Mouse (Mus musculus): ENCODE data around the gene Mtor. TPM values are rescaled to one million over a fixed set of nuclear protein-coding genes. Genes with fewer than 3 reads are reported as not detected.
A peak's percentile ranks its signal among the peaks of the same experiment; 100 is the strongest.

Mtor gene
- polyA plus RNA-seq, 1 experiment from 2014 or later, result 16.5 TPM

DNA sequence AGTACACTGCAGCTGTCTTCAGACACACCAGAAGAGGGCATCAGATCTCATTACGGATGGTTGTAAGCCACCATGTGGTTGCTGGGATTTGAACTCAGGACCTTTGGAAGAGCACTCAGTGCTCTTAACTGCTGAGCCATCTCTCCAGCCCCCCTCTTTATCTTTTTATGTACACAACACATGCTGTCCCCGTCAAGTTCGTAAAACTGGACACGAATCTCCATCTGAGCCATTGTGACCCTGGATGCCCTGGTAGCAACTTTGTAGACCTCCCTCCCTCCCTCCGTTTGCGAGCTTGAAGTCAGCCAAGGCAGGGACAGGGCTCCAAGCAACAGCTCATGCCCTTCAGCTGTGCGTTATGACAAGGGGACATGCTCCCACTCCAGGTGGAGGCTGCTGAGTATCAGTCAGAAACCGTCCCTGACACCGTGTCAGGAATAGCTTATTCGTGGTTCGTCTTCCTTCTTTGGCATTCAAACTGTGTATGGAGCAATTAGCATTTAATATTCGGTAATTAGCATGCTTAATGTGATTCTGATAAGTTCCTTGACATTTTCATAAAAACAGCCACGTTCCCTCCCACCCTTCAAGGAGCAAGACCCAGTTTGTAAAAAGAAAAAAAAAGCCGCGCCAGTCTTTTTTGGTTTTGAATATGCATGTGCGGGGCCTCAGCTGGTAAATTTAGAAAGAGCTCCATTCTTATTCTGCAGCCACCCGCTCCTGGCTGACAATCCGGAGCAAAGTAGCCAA lies 142.2 kb downstream of the Mtor start:
- H3K36me3 ChIP-seq, result peaks cover 31% of the 10 kb centered on the region
- WGBS, result 8% methylated on average over 18 of the region's 18 CpGs
- peak overlapping the region; percentile 88 for H3K4me2 ChIP-seq
- no peaks in the 10 kb centered on the region for H3K27me3 ChIP-seq
- peaks cover 20% of the 10 kb centered on the region for H3K4me1 ChIP-seq
- peak overlapping the region; percentile 93 for H3K4me3 ChIP-seq
- no peak for ATAC-seq (ENCODE audit: insufficient number of reproducible peaks, insufficient read depth, low FRiP score, low TSS enrichment, low read depth)
- H3K9me3 ChIP-seq, result no peaks in the 10 kb centered on the region
- H3K9ac ChIP-seq, result peak overlapping the region; percentile 89
- peak overlapping the region; percentile 80 for H3K27ac ChIP-seq

DNA sequence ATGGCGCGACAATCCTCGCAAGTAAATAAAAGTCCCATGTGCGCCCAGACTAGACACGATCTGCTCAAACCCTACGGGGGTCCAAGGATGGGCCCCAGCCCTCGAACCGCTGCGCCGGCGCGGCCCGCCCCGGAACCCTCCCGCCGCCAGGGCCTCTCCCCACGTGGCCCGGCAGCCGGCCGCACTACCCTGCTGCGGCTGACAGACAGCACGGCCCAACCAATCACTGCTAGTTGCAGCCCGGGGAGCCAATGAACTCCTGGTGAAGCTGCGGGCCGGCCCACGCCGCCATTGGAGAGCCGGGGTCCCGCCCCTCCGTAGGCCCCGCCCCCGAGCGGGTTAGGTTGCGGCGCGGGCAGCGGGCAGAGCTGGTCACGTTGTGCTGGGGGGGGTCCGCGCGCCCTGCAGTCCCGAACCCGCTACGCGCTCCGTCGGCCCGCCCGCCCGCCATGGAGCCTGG lies 142.8 kb downstream of the Mtor start, which contains the start of gene Srm:
Srm (plus strand) TSS at position 333 of the 460 bp plus-strand sequence.
- Histone ChIP-seq H3K27ac (peak within 1 kb of the TSS; percentile 80), H3K27me3 (no peaks in the 10 kb centered on the region)
- peak; percentile 100 for ATAC-seq (ENCODE audit: insufficient number of reproducible peaks, insufficient read depth, low FRiP score, low TSS enrichment, low read depth)

DNA sequence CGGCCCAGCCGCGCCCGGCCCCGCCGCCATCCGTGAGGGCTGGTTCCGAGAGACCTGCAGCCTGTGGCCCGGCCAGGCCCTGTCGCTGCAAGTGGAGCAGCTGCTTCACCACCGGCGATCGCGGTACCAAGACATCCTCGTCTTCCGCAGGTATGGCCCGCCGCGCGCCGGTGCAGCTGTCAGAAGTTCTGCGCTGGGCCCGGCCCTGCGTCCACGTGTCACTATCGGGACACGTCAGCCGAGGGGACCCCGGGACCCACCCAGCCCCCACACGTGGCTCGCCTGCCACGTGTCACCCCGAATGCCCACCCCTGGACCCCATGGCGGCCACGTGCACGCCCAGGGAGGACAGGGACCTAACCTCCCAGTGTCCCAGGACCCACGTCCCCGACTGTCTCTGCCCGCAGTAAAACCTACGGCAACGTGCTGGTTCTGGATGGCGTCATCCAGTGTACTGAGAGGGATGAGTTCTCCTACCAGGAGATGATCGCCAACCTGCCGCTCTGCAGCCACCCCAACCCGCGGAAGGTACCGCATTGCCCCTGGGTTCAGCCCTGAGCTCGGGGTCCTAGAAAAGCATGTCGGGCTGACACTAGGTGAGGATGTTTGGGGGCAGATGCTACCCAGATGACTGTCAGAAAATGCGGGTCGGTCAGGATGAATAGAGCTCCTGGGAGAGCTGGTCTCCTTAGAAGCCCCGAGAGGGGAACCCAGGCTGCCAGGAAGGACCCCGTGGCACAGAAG lies 143.4 kb downstream of the Mtor start:
- peak overlapping the region; percentile 88 for H3K4me2 ChIP-seq
- peaks cover 20% of the 10 kb centered on the region for H3K4me1 ChIP-seq
- H3K27me3 ChIP-seq, result no peaks in the 10 kb centered on the region
- ATAC-seq (ENCODE audit: insufficient number of reproducible peaks, insufficient read depth, low FRiP score, low TSS enrichment, low read depth), result peak; percentile 0; the same call in 1 of the 2 replicates
- H3K36me3 ChIP-seq, result peaks cover 43% of the 10 kb centered on the region
- H3K9me3 ChIP-seq, result no peaks in the 10 kb centered on the region
- peak overlapping the region; percentile 93 for H3K4me3 ChIP-seq
- peak overlapping the region; percentile 66; the same call in 1 of the 2 replicates for H3K27ac ChIP-seq
- under 1% methylated on average over 52 of the region's 53 CpGs for WGBS
- H3K9ac ChIP-seq, result peak overlapping the region; percentile 89

More for the DNA sequence above, 142.8 kb downstream of the Mtor start, which contains the start of gene Srm:
- Histone ChIP-seq H3K36me3 (peaks cover 37% of the 10 kb centered on the region), H3K4me2 (peak within 1 kb of the TSS; percentile 88), H3K9ac (peak within 1 kb of the TSS; percentile 89), H3K4me3 (peak within 1 kb of the TSS; percentile 93), H3K9me3 (no peaks in the 10 kb centered on the region), H3K4me1 (peaks cover 20% of the 10 kb centered on the region)
- under 1% methylated on average over 50 of the region's 50 CpGs for WGBS

DNA sequence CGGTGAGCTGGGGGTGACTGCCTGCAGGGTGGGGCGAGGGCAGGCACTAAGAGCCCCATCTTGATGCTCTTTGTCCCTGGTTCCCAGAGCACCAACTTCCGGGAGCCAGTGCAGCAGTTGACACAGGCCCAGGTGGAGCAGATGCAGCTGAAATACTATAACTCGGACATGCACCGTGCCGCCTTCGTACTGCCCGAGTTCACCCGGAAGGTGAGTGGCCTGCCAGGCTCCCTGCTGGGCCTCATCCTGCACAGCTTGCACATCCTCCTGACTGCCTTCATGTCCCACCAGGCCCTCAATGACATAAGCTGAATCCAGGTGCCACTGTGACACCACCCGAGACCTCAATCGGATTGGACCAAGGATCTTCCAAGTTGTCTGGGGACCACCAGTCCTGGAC lies 145.6 kb downstream of the Mtor start:
- Histone ChIP-seq H3K27ac (no peak overlapping the region), H3K4me2 (no peak overlapping the region), H3K4me1 (peaks cover 20% of the 10 kb centered on the region), H3K4me3 (0 out of 2 replicates have a peak overlapping the region, but pooled peaks have one; percentile 2), H3K9me3 (no peaks in the 10 kb centered on the region), H3K9ac (no peak overlapping the region), H3K36me3 (peaks cover 64% of the 10 kb centered on the region), H3K27me3 (no peaks in the 10 kb centered on the region)
- no peak for ATAC-seq (ENCODE audit: insufficient number of reproducible peaks, insufficient read depth, low FRiP score, low TSS enrichment, low read depth)
- 94% methylated on average over 11 of the region's 11 CpGs for WGBS

DNA sequence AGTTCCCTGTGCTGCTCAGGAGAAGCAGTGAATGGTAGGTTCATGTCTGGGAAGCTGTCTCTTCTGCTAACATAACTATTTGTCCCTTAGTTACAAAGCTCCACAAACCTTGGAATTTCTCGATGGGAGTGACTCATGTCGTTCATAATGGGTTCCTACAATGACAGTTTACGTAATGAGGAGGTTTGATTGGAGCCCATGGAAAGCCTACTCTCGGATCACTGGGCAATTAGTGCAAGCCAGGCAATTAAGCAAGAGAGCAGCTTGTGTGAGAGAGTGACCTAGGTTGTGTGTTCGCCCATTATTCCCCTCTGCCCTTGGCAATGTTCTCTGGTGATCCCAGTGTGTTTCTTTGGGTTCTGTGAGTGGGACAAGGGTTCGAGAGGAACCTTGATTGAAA lies 147.5 kb downstream of the Mtor start:
- Histone ChIP-seq H3K4me3 (no peak overlapping the region), H3K9ac (no peak overlapping the region), H3K4me2 (no peak overlapping the region), H3K27ac (no peak overlapping the region), H3K36me3 (peaks cover 69% of the 10 kb centered on the region), H3K9me3 (no peaks in the 10 kb centered on the region), H3K27me3 (no peaks in the 10 kb centered on the region), H3K4me1 (peaks cover 12% of the 10 kb centered on the region)
- WGBS, result 88% methylated on average over 6 of the region's 6 CpGs
- ATAC-seq (ENCODE audit: insufficient number of reproducible peaks, insufficient read depth, low FRiP score, low TSS enrichment, low read depth), result no peak

DNA sequence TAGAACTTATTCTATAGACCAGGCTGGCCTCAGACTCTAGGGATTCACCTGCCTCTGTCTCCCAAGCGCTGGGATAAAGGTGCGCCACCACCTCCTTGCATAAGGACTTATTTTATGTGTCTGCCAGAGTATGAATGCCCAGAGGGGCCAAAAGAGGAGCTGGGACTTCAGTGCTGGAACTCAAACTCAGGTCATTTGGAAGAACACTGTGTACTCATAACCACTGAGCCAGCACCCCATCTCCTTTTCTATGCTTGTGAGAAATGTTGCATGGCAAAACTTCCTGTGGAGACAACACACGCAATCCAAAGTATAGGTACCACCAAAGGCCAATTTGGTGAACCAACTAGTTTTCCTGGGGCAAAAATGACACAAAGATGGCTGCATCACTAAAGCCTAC lies 148.3 kb downstream of the Mtor start:
- Histone ChIP-seq H3K9ac (no peak overlapping the region), H3K27ac (no peak overlapping the region), H3K36me3 (peaks cover 69% of the 10 kb centered on the region), H3K4me2 (no peak overlapping the region), H3K27me3 (no peaks in the 10 kb centered on the region), H3K4me1 (peaks cover 12% of the 10 kb centered on the region), H3K9me3 (no peaks in the 10 kb centered on the region), H3K4me3 (no peak overlapping the region)
- no peak for ATAC-seq (ENCODE audit: insufficient number of reproducible peaks, insufficient read depth, low FRiP score, low TSS enrichment, low read depth)
- 97% methylated on average over 3 of the region's 3 CpGs for WGBS

DNA sequence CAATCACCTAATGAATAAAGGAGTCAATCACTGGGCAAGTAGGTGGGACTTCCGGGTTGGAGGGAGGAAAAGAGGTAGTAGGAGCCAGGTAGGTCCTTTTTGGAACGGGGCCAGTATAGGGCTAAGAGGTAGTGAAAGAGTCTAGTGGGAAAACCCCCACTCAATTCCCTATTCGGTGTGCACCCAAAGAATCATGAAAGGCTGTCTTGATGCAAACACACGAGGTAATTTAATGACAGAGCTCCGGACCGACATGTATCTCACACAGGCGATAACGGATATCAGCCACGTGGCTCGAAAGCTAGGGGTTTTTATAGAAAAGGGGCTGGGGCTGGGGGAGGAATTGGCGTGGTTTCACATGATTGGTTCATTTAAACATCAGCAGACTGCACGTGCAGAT lies 150.4 kb downstream of the Mtor start:
- H3K9me3 ChIP-seq, result no peaks in the 10 kb centered on the region
- H3K4me1 ChIP-seq, result no peaks in the 10 kb centered on the region
- H3K9ac ChIP-seq, result no peak overlapping the region
- no peak overlapping the region for H3K27ac ChIP-seq
- peaks cover 56% of the 10 kb centered on the region for H3K36me3 ChIP-seq
- H3K4me3 ChIP-seq, result no peak overlapping the region
- H3K4me2 ChIP-seq, result no peak overlapping the region
- 91% methylated on average over 12 of the region's 12 CpGs for WGBS
- no peak for ATAC-seq (ENCODE audit: insufficient number of reproducible peaks, insufficient read depth, low FRiP score, low TSS enrichment, low read depth)
- H3K27me3 ChIP-seq, result no peaks in the 10 kb centered on the region

DNA sequence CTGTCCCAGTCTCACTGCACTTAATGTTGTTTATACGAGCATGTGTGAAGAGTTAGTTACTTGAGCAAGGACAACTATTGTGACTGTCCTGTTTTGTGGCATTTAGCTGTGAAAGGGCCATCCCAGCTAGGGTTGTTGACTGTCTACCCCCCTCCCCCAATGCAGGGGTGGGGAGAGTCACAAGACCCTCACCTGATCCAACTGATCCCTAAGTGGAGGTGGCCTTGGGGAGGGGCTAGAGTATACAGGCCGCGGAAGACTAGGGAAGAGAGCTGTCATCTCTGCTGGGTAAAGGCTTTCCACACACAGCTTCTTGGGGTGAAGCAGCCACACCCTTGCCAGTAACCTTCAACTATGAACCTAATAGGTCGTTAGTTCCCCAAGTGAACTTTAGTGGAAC lies 151.9 kb downstream of the Mtor start:
- 85% methylated on average over 4 of the region's 4 CpGs for WGBS
- ATAC-seq (ENCODE audit: insufficient number of reproducible peaks, insufficient read depth, low FRiP score, low TSS enrichment, low read depth), result no peak
- Histone ChIP-seq H3K27ac (no peak overlapping the region), H3K4me2 (no peak overlapping the region), H3K9me3 (no peaks in the 10 kb centered on the region), H3K9ac (no peak overlapping the region), H3K4me1 (no peaks in the 10 kb centered on the region), H3K4me3 (no peak overlapping the region), H3K36me3 (peaks cover 41% of the 10 kb centered on the region), H3K27me3 (no peaks in the 10 kb centered on the region)

DNA sequence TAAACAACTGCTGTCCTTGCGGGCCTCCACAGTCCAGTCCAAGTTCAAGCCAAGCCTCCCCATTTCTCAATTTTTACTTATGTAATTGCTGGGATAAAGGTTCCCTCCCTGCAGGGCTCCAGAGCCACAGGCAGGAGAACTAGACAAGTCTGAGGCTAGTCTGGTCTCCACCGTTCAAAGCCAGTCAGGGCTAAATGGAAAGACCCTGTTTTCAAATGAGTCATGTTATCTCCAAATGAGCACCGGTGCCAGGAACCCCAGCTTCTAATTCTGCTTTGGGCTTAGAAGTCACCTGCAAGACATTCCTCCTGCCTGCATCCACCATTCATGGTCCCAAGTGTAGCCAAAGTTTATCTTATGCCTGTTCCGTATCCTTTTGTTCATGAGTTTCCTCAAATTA lies 153.5 kb downstream of the Mtor start:
- Histone ChIP-seq H3K4me2 (no peak overlapping the region), H3K9me3 (no peaks in the 10 kb centered on the region), H3K9ac (no peak overlapping the region), H3K27me3 (no peaks in the 10 kb centered on the region), H3K4me1 (no peaks in the 10 kb centered on the region), H3K4me3 (no peak overlapping the region), H3K36me3 (peaks cover 26% of the 10 kb centered on the region), H3K27ac (no peak overlapping the region)
- ATAC-seq (ENCODE audit: insufficient number of reproducible peaks, insufficient read depth, low FRiP score, low TSS enrichment, low read depth), result no peak
- WGBS, result 83% methylated on average over 4 of the region's 4 CpGs

DNA sequence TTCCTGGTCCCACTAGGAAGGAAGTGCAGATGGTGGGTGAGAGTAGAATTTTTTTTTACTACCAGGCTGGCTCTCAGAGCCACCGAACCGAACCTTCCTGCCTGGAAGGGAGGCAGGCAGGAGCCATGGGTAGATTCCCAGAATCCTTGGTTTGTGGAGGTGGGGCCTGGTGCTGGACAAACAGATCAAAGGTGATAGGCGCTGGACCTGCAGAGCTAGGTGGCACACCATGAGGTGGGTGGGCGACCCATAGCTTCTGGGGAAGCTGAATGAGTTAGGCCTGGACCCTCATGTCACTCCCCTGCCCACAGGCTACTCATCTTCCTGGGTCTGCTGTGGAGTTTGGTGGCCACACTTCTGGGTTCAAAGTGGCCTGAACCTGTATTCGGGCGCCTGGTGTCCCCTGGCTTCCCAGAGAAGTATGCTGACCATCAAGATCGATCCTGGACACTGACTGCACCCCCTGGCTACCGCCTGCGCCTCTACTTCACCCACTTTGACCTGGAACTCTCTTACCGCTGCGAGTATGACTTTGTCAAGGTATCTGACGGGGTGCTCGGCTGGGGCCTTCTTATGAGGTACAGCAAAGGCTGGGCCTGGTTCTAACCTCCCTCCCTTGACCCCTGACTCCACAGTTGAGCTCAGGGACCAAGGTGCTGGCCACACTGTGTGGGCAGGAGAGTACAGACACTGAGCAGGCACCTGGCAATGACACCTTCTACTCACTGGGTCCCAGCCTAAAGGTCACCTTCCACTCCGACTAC lies 154.1 kb downstream of the Mtor start, which contains the start of gene Masp2:
Masp2 (plus strand) TSS at position 198 of the 764 bp plus-strand sequence.
- Histone ChIP-seq H3K27ac (no peak within 1 kb of the TSS), H3K9me3 (no peaks in the 10 kb centered on the region), H3K4me1 (no peaks in the 10 kb centered on the region), H3K4me3 (no peak within 1 kb of the TSS), H3K4me2 (no peak within 1 kb of the TSS), H3K9ac (no peak within 1 kb of the TSS), H3K36me3 (peaks cover 26% of the 10 kb centered on the region), H3K27me3 (no peaks in the 10 kb centered on the region)
- ATAC-seq (ENCODE audit: insufficient number of reproducible peaks, insufficient read depth, low FRiP score, low TSS enrichment, low read depth), result no peak
- WGBS, result 90% methylated on average over 14 of the region's 14 CpGs
